Mouse (Mus musculus) liver, postnatal 0 days (tissue): ENCODE measurements around the gene 9330159F19Rik. TPM values are rescaled to one million over a fixed set of nuclear protein-coding genes. Genes with fewer than 3 reads are reported as not detected.

Source experiments
- ATAC-seq: fragments of 200-750 bp; cut with Nextera tagmentation; 2 replicates; pipeline ENCODE4 v1.8.0; 2017; ENCODE audit warnings: mild to moderate bottlenecking, moderate library complexity
- DNase-seq: peaks from one replicate; pipeline ENCODE4 v3.0.0-alpha.2; 2016
- H3K27ac ChIP-seq: fragments of 300-500 bp; sonication (generic); 2 replicates; pipeline ENCODE4 v1.5.1; 2014; ENCODE audit warnings: antibody characterized with exemption, moderate library complexity, mild to moderate bottlenecking, low read depth
- H3K27me3 ChIP-seq: fragments of 300-500 bp; sonication (generic); 2 replicates; pipeline ENCODE4 v1.6.1; 2014; ENCODE audit warnings: low read length, control low read depth, mixed read lengths; ENCODE audit not compliant: insufficient read depth
- H3K36me3 ChIP-seq: fragments of 300-500 bp; sonication (generic); replicated peaks from 2 replicates; pipeline ENCODE4 v1.6.1; 2014; ENCODE audit warnings: mild to moderate bottlenecking, control low read depth, low read length, moderate library complexity, mixed read lengths; ENCODE audit not compliant: insufficient read depth
- H3K4me1 ChIP-seq: fragments of 300-500 bp; sonication (generic); 2 replicates; pipeline ENCODE4 v1.6.1; 2014; ENCODE audit warnings: antibody characterized with exemption, mild to moderate bottlenecking, control low read depth; ENCODE audit not compliant: insufficient read depth
- H3K4me2 ChIP-seq: fragments of 300-500 bp; sonication (generic); 2 replicates; pipeline ENCODE4 v1.6.1; 2014; ENCODE audit warnings: low read depth, mild to moderate bottlenecking, low read length, moderate library complexity, mixed read lengths
- H3K4me3 ChIP-seq: fragments of 300-500 bp; sonication (generic); 2 replicates; pipeline ENCODE4 v1.5.1; 2014; ENCODE audit warnings: low read depth, low read length
- H3K9ac ChIP-seq: fragments of 300-500 bp; sonication (generic); replicated peaks from 2 replicates; pipeline ENCODE4 v1.6.1; 2014; ENCODE audit warnings: mild to moderate bottlenecking, moderate library complexity
- H3K9me3 ChIP-seq: fragments of 300-500 bp; sonication (generic); 2 replicates; pipeline ENCODE4 v1.6.1; 2016; ENCODE audit warnings: mild to moderate bottlenecking, control low read depth, low read length, mixed read lengths
- CTCF ChIP-seq: sonication (generic); IDR thresholded peaks from 2 replicates; pipeline ENCODE4 v1.5.1; 2016; ENCODE audit warnings: antibody characterized with exemption, low read depth
- EP300 ChIP-seq: IDR thresholded peaks from 2 replicates; pipeline ENCODE4 v1.6.1; 2016; ENCODE audit warnings: antibody characterized with exemption, low read depth, mild to moderate bottlenecking
- WGBS: fragments of 180-500 bp; shearing (Covaris S2); extraction: QIAGEN DNeasy Blood & Tissue Kit; methylation state at CpG from one replicate; pipeline ENCODE4 v1.1.7; 2014; ENCODE audit not compliant: insufficient replicate concordance; 5-methylcytosine and 5-hydroxymethylcytosine counted together
- polyA plus RNA-seq: library from polyadenylated mRNA; unstranded; fragments of >200 nt; fragmentation: Nextera tagmentation; extraction: Ambion mirVana; gene quantifications from 2 replicates; pipeline ENCODE4 v1.2.1, GENCODE M21; 2015

9330159F19Rik gene
- polyA plus RNA-seq = not detected in 2 replicates

DNA sequence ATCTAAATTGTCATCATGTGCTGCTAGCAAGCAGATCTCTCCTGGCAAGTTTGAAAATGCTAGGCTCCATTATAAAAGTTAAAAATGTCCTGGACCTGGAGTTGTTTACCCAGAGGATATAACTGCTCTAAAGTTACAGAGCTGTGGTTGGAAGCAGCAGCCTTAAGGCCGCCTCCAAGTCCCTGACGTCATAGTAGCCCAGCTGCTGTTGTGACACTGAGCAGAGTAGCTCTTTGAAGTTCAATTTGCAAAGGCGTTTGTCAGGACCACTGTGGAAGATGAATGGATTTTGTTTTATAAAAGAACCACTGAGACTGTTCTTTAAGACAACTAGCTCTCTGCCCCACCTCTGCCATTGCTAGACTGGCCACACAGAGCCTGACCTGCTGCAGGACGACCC lies at the start of gene 9330159F19Rik:
Gene 9330159F19Rik, plus strand, starts transcription at position 154 of the 400 bp plus-strand sequence.
- Histone ChIP-seq H3K4me3 (no peak within 1 kb of the TSS), H3K9ac (no peak within 1 kb of the TSS), H3K4me1 (no peaks in the 10 kb centered on the region), H3K9me3 (no peaks in the 10 kb centered on the region), H3K27me3 (no peaks in the 10 kb centered on the region), H3K36me3 (no peaks in the 10 kb centered on the region), H3K27ac (no peak within 1 kb of the TSS), H3K4me2 (no peak within 1 kb of the TSS)
- TF ChIP-seq EP300 (no peak), CTCF (no peak)
- WGBS = 13% methylated on average over 4 of the region's 4 CpGs
- ATAC-seq = no peak
- DNase-seq = no peak

DNA sequence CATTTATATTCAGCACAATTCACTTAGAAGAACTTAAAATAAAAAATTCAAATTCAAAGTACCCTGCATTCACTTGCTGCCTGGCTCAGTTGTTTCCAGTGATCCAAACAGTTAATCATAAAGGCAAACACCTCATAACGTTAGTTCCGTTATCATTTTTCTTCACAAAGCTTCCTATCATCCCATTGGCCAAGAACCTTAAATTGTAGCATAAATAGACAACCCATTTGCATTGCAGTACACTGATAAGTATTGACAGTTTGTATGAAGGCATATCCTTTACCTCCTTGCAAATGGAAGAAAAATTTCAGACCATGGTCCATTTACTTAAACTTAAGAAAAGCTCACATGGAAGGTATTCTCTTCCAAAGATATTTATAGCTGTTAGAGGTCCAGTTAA lies 49.7 kb upstream of the 9330159F19Rik start:
- H3K36me3 ChIP-seq = no peaks in the 10 kb centered on the region
- TF ChIP-seq CTCF (no peak), EP300 (no peak)
- no peak overlapping the region for H3K27ac ChIP-seq
- H3K4me1 ChIP-seq = no peaks in the 10 kb centered on the region
- 65% methylated on average over 2 of the region's 2 CpGs for WGBS
- ATAC-seq (no peak), DNase-seq (no peak)
- no peak overlapping the region for H3K4me3 ChIP-seq
- no peak overlapping the region for H3K9ac ChIP-seq
- no peaks in the 10 kb centered on the region for H3K9me3 ChIP-seq
- H3K27me3 ChIP-seq = no peaks in the 10 kb centered on the region
- no peak overlapping the region for H3K4me2 ChIP-seq

DNA sequence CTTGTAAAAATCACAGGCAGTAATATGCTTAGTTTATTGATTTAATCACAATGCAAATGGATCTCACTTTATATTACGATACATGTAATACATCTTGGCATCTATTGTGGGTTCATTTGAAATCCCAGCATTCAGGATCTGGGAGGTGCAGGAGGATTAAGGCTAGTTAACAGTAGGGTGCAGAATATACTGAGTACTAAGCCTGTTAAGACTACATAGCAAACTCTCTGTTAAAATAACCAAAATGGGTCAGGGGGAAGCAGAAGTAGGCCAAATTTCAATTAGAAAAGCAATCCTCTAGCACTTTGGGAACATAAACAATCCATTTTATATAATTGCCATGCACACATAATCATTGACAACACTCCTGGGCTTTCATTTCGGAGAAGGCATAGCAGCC lies 37.6 kb upstream of the 9330159F19Rik start:
- H3K9ac ChIP-seq = no peak overlapping the region
- no peak overlapping the region for H3K4me2 ChIP-seq
- WGBS = 55% methylated on average over 2 of the region's 2 CpGs
- ATAC-seq (no peak), DNase-seq (no peak)
- TF ChIP-seq EP300 (no peak), CTCF (no peak)
- H3K4me3 ChIP-seq = no peak overlapping the region
- no peak overlapping the region for H3K27ac ChIP-seq
- H3K36me3 ChIP-seq = no peaks in the 10 kb centered on the region
- H3K9me3 ChIP-seq = no peaks in the 10 kb centered on the region
- no peaks in the 10 kb centered on the region for H3K27me3 ChIP-seq
- H3K4me1 ChIP-seq = no peaks in the 10 kb centered on the region

DNA sequence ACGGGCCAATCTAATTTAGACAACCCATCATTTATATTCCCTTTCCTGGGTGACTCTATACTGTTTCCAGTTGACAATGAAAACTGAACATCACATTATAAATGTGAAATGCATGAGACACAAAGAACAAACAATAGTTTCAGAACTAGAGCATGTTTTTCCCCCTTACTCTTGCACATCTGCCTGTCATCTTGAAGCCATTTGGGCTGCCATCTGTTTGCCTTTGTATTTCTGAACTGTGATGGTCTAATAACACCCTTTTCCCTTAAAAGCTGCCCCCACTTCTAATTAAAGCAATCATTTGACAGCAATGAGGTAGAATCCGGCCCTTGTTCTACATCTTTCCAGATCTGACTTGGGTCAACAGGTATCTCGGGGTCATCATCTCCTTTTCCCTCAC lies 35.8 kb upstream of the 9330159F19Rik start:
- no peak for ATAC-seq
- no peak for DNase-seq
- no peak overlapping the region for H3K4me2 ChIP-seq
- H3K27me3 ChIP-seq = no peaks in the 10 kb centered on the region
- H3K4me1 ChIP-seq = no peaks in the 10 kb centered on the region
- H3K36me3 ChIP-seq = no peaks in the 10 kb centered on the region
- H3K4me3 ChIP-seq = no peak overlapping the region
- WGBS = 73% methylated on average over 3 of the region's 3 CpGs
- no peak overlapping the region for H3K27ac ChIP-seq
- TF ChIP-seq EP300 (no peak), CTCF (no peak)
- H3K9ac ChIP-seq = no peak overlapping the region
- no peaks in the 10 kb centered on the region for H3K9me3 ChIP-seq

DNA sequence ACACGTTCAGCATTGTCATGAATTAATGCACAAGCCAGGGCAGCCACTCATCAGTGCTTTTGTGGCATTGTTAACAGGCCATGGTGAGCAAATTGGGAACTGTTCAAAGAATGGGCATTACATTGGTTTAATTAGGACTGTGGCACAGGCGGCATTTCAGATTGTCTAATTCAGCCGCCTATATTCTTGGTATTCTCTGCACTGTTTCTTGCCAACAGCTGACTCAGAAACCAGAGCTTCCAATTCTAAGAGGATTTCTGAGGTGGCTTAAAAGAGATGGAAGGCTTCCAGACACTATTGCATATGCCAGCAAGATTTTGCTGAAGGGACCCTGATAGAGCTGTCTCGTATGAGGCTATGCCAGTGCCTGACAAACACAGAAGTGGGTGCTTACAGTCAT lies 34.5 kb upstream of the 9330159F19Rik start:
- Histone ChIP-seq H3K4me2 (no peak overlapping the region), H3K4me3 (no peak overlapping the region), H3K9ac (no peak overlapping the region), H3K27ac (no peak overlapping the region), H3K27me3 (no peaks in the 10 kb centered on the region), H3K9me3 (no peaks in the 10 kb centered on the region), H3K4me1 (no peaks in the 10 kb centered on the region), H3K36me3 (no peaks in the 10 kb centered on the region)
- WGBS = 77% methylated on average over 4 of the region's 4 CpGs
- DNase-seq (no peak), ATAC-seq (no peak)
- TF ChIP-seq CTCF = no peak
- TF ChIP-seq EP300 = no peak

- Histone ChIP-seq H3K36me3 (no peaks in the 10 kb centered on the region), H3K9me3 (no peaks in the 10 kb centered on the region), H3K4me3 (no peak overlapping the region), H3K4me2 (no peak overlapping the region), H3K4me1 (no peaks in the 10 kb centered on the region), H3K27ac (no peak overlapping the region), H3K9ac (no peak overlapping the region), H3K27me3 (no peaks in the 10 kb centered on the region)
- TF ChIP-seq CTCF = no peak
- TF ChIP-seq EP300 = no peak
- WGBS = 16% methylated on average over 2 of the region's 2 CpGs
- no peak for DNase-seq
- no peak for ATAC-seq
These were observed 33.4 kb upstream of the 9330159F19Rik start for GRCm38 (mm10) chr10:29178003-29178402.

- no peak overlapping the region for H3K4me3 ChIP-seq
- no peak overlapping the region for H3K27ac ChIP-seq
- H3K9me3 ChIP-seq = no peaks in the 10 kb centered on the region
- H3K9ac ChIP-seq = no peak overlapping the region
- no peak for DNase-seq
- 81% methylated on average over 3 of the region's 3 CpGs for WGBS
- ATAC-seq = no peak
- no peaks in the 10 kb centered on the region for H3K4me1 ChIP-seq
- no peaks in the 10 kb centered on the region for H3K36me3 ChIP-seq
- TF ChIP-seq CTCF = no peak
- TF ChIP-seq EP300 = no peak
- H3K4me2 ChIP-seq = no peak overlapping the region
- no peaks in the 10 kb centered on the region for H3K27me3 ChIP-seq
These were observed 31.2 kb upstream of the 9330159F19Rik start for GRCm38 (mm10) chr10:29180210-29180609.
